Mouse (Mus musculus) urinary bladder, postnatal 14 days (tissue): Measurements from ENCODE around the gene Tjp3.

Experiments
- DNase-seq: peaks from one replicate; pipeline ENCODE4 v3.0.0; 2021; ENCODE audit warnings: low spot score

Gene Tjp3

DNA sequence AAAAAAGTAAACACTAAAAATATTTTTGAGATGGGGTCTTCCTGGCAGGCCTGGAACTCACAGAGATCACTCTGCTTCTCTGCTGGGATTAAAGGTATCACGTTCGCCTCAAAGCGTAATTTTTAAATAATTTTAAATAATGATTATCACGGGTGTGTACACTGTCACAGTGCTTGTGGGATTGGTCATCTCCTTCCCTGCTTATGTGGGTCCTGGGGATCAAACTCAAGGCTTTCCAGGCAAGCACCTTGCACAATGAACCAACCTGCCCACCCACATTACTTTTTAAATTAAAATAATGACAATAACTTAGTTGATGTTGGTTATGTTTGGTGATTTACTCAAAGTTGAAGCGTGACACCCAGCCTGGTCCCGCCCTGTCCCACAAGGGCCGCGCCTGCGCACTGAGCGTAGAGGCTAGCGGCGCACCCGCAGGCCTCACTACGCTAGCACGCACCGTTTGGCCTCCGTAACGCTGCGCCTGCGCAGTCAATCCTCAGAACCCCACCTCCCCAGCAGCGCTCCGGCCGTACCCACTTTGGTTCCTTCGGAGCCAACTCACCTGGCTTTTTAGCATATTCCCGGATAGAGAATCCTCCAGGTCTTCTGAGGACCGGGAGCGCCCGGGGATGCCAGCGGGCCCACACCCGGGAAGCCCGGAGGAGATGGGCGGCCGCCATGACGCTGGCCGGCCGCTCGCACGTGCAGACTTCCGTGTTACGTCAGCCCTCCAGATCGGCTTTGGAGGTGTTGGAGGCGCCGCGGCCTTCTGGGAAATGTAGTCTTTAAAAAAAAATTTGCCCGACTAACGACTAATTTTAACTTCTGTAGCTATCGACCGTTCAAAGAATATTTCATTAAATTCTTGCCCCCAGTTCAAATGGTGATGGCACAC lies 24.9 kb downstream of the Tjp3 start, which contains the start of the genes Mrpl54 and Apba3:
Gene Mrpl54 (minus strand): TSS at position 724 of the 895 bp plus-strand sequence.
Gene Apba3 (plus strand): TSS at position 750 of the 895 bp plus-strand sequence.
- DNase-seq = peak; percentile 97

DNA sequence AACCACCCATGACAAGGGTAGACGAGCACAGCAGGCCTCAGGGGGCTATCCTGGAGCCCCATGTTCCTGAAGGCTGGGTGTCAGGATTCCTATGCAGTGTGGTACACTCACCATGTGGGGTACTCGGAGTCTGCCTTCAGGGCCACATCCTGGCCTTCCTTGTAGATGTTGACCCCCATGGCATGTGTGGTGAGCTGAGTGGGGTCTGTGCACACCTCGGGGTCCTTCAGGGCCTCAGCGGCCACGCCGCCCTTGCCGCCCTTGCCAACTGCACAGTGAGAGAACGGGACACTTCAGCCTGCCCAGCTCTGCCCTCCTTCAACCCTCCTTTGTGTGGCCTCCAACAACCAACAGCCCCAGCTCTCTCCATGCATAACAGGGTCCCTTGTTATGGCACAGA lies 25.8 kb downstream of the Tjp3 start:
- DNase-seq = no peak

DNA sequence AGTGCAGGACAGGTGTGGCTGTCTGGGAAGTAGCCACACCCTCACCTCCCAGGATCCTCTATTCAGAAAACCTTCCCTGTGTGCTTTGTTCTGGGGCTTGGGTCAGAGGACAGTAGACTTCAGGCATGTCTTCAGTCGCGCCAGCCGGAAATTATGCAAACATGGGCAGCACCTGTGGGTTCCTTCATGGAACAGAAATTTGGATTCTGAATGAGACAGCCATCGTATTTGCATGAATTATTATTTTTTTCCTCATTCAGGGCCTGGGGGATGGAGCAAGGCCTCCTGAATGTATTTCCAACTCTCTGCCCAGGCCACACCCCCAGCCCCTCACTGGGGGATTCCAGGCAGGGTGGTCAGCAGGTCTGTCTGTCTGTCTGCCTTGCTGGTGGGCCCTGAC lies 30.4 kb downstream of the Tjp3 start:
- DNase-seq = no peak

DNA sequence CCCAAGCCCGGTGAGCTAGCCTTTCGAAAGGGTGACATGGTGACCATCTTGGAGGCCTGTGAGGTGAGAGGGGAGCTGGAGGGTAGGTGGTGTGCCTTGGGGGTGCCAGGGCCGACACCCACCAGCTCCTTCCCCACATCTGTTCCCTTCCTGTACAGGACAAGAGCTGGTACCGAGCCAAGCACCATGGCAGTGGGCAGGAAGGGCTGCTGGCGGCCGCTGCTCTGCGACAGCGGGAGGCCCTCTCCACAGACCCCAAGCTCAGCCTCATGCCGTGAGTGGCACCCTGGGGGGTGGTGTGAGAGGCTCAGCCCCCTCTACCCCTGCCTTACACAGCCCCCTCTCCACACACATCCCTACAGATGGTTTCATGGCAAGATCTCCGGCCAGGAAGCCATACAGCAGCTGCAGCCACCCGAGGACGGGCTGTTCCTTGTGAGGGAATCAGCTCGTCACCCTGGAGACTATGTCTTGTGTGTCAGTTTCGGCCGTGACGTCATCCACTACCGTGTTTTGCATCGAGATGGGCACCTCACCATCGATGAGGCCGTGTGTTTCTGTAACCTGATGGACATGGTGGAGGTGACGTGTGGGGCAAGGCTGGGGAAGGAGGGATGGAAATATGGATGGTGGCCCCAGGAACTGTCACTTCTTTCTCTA lies 32.0 kb downstream of the Tjp3 start:
- DNase-seq = no peak

DNA sequence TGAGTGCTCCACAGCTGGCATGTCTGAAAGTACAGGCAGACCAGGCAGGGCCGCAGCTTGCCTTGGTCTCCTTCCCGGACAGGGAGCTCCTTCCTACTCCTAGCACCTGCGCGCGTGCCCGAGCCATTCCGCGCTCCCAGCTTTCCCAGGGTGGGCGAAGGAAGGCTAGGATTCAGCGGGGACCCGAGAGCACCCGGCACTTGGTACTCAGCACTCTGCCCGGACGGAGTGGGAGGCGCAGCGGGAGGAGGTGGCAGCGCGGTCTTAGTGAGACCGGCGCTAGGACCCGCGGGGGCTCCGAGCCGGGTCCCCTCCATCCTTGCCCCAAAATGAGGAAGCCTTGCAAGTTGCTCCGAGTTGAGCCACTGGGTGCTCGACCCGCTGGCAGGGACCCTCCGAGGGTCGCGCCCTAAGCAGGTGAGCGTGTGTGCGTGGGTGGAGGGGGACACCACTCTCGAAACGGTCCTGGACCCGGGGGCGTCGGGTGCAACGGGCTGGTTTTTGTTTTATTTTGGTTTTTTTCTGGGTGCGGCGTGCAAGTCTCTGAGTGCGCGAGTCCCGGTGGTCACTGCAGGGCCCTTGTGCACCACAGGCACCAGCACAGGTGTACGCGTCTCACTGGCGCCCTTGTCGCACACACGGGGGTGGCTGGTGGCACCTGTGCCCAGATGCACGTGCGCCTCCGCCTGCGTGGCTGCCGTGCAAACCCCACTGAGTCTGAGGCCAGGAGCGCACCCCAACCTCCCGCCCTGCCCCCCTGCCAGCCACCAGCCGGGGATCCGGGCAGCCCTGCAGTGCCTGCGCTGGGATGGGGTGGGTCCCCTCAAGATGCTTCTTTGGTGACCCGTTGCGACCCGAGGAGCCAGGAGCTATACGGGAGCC lies 34.0 kb downstream of the Tjp3 start:
- no peak for DNase-seq

DNA sequence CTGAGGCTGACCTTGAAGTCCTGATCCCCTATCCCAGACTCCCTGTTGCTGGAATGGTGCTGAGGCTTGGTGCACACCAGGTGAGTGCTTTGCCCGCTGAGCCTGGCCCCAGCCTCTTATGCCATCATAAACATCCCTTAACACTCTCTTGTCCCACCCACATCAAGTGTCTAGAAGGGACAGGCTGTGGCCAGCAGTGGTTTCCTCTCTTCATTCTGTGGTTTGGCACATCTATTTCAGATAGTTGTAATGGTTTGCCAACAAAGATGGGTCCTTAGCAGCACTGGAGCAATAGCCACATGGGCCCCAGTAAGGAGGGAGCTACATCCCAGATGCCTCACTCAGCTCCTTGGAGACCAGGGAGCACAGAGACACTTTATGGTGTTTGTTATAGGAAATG lies 36.5 kb downstream of the Tjp3 start:
- no peak for DNase-seq

DNA sequence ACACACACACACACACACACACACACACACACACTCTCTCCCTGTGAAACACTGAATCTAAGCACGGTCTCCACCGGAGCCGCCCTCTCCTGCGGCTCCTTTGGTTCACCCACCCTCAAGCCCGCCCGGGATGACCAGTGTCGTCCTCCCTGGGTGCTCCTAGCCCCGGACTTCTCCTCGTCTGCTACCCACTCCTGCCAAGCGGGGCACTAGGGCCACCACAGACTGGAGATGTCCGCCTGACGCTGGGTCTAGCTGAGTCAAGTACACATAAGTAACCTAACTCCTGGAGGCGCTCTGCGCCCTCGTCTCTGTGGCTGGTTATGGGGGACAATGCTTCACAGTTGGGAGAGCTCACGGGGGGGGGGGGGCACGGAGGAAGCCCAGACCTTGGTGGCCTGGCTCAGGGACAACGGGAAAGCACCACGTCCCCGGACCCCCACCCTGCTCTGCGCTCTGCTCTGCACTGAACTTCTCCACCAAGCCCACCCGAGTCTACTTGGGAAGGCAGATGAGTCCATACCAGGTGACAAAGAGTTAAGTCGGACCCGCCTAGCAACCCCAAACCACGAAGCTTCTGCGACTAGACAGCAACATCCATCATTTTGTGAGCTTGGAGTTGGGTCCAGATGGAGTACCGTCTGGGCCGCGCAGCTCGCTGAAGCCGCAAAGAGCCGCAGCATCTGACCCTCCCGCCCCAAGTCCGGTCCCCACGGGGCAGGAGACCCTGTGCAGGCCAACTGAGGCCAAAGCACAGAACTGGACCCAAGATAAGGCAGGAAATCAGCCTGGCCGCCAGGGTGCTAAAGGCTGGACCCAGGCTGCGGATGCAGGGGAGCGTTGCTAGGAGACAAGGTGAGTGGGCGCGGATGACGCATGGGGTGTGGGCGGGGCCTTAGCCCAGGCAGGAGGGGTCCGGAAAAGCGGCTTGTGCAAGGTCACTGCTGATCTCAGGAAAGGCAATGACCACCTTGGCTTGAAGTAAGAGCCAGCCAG lies 38.7 kb downstream of the Tjp3 start, which contains the start of gene Matk:
Gene Matk (plus strand): TSS at position 512 of the 996 bp plus-strand sequence.
- DNase-seq = no peak

DNA sequence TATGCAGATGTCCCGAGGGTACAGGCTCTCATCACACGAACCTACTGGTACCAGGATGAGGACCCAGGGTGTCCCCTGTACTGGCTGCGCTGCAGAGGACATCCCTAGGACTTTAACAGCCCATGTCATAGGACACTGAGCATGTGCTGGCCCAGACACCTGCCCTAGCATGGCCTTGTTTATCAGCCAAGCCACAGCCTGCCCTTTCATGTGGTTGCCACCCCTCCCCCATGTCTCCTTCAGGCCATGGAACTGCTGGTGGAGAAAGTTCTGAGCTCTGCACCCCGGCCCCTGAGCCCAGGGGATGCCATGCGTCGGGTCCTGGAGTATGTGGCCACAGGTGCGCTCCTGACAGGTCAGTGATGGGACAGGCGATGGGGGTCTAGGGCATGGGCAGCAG lies 41.9 kb downstream of the Tjp3 start:
- DNase-seq = no peak

DNA sequence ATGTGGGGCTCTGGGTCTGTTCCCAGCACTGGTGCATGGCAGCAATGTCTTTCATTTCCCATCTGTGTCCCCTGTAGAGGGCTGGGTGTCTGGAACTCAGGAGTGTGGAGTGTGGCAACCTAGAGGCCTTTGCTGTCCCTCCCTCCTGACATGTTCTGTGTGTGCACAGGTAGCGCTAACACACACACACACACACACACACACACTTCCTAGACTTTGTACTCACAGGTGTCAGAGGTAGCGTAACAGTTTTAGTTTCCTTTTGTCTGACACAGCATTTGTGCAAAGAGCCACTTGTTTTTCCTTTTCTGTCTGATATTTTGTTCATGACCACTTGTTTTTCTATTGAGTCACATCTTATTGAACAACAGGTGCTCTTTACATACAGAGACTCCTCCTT lies 43.6 kb downstream of the Tjp3 start:
- DNase-seq = no peak

DNA sequence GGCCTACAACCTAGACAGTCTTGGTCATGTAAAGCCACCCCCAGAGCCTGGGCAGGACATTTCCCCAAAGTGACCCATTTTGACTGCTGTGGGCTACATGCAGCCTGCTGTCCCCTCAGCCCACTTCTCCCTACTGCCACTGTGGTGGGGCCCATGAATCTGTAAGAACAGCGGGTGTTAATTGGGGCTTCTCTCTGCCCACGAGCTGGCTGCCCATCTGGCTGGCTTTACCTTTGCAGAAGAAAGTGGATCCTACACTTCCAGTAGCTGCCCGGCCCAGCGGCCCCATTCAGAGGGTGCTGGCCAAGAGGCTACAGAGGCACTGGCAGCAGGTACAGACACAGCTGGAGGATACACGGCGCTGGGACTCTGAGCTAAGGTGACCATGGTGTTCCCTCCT lies 46.2 kb downstream of the Tjp3 start:
- DNase-seq = no peak

DNA sequence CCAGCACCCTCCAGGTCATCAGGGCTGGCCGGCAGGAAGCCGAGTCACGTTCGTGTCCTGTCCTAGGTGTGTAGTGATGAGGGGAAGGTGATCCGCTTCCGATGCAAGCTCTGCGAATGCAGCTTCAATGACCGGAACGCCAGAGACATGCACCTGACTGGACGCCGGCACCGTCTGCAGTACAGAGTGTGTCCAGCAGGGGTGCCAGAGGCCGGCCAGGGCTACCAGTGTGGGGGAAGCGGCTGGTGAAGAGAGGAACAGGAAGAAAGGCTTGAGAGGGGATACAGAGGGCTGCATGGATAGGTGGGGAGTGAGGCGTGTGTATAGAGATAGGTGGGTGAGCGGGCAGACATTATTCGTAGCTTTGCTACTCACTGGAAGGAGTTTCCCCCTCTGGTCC lies 46.8 kb downstream of the Tjp3 start:
- peak; percentile 82 for DNase-seq

DNA sequence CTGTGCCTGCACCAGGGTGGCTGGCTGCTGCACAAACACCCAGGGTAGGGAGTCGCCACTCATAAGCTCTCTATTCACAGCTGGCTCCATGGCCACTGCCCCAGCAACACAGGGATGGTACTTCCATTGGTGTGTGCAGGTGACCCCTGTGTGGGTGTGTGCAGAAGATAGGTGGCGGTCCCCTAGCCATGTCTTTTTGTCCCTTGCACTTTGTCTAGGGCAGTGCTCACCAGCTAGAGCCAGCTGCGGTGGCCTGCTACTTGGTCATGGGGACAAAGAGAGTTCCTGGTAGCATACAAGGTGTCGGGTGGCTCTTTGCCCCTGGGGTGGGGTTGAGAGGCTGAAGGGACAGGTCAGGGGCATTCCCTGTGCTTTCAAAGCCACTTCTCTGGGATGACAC lies 47.2 kb downstream of the Tjp3 start:
- no peak for DNase-seq

DNA sequence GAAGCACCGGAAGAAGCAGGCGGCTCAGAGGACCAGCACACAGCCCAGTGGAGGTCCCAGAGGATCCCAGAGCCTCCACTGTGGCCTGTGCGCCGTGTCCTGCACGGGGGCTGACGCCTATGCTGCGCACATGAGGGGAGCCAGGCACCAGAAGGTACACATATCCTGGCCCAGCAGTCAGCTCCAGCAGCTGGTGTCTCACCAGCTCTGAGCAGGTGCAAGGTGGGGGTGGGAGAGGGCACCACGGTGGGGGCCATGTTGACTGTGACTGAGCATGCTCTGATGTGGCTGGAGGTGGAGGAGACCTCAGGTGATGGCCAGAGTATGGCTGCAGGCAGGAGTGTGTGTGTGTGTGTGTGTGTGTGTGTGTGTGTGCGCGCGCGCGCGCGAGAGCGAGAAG lies 49.4 kb downstream of the Tjp3 start:
- DNase-seq = no peak

DNA sequence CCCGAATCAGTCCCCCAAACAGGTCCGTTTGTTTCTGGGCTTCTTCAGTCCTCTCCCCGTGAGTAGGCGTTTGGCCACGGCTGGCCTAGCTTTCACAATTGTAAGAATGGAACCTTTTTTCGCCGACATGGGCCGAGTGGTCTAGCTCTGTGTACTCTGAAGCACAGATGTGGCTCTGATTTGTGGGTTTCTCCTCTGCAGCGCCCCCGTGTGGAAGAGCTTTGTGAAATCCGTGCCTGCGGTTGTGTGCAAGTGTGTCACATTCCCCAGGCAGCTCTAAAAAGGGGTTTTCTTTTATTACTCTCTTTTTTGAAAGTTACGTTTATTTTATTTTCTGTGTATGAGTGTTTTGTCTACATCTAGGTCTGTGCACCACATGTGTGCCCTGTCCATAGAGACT lies 50.5 kb downstream of the Tjp3 start:
- DNase-seq = peak; percentile 40

DNA sequence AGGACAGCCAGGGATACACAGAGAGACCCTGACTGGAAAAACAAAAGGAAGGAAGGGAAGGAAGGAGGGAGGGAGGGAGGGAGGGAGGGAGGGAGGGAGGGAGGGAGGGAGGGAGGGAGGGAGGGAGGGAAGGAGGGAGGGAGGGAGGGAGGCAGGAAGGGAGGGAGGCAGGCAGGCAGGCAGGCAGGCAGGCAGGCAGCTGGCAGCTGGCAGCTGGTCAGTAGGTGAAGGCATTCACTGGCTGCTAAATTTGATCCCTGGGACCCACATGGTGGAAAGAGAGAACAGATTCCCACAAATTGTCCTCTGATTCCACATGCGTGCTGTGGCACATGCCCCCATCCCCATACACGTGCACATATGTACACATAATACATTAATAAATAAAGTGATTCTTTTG lies 52.8 kb downstream of the Tjp3 start:
- no peak for DNase-seq

DNA sequence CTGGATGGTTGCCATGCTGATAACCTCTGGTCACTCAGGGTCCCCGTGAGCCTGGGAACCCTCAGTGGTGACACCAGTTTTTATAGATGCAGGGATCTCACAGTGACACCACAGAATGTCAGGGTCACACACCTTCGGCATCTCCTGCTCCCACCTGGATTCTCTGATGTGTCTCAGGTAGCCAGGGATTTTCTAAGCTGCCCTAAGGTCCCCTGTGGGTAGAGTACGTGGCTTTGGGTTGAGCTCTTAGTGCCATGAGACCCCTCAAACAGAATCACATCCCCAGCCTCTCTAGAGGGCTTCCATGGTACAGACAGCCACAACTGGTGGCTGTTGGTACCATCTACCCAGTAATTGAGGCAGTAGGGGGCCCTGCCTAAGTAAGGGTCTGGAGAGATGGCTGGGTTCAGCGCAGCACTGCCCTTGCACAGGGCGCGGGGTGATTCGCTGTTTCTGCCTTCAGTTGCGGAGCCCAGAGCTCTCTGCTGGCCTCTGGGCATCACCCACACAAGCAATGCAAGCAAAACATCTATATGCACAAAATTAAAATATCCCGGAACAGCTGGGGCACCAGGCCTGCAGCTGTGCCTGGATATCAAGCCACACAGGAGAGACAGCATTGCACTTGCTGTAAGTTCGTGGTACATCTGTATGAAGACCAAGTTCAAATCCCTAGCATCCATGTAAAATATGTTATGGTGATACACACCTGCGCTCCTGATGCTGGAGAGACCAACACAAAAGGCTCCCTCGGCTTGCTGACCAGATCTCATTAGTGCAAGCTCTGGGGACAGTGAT lies 54.7 kb downstream of the Tjp3 start:
- no peak for DNase-seq

DNA sequence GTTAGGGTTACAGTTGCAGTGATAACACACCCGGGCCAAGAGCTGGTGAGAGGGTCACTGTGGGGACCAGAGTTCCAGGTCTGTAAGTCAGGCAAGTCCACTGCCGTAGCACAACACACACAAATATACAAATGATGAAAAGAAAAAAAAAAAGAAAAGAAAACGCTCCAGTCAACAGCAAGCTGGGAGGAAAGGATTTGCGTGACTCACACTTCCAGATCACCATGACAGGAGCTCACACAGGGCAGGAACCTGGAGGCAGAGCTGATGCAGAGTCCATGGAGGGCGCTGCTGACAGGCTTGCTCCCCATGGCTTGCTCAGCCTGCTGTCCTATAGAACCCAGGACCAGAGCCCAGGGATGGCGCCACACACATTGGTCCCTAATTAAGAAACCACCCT lies 57.2 kb downstream of the Tjp3 start:
- DNase-seq = no peak

DNA sequence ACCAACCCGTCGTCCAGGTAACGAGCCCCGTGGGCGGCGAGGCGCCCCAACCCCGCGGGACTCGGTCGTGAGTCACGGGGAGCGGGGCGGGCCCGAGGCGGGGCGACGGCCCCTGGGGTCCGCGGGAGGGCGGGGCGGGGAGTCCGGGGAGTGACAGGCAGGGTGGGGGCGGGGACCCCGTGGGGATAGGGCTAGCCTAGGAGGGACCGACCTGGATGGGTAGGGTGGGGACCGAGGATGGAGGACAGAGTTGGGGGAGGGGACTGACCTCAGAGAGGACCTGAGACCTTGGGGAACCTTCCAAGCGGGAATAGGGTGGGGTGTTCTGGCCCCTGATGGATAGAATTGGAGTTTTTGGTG lies 58.2 kb downstream of the Tjp3 start:
- no peak for DNase-seq

DNA sequence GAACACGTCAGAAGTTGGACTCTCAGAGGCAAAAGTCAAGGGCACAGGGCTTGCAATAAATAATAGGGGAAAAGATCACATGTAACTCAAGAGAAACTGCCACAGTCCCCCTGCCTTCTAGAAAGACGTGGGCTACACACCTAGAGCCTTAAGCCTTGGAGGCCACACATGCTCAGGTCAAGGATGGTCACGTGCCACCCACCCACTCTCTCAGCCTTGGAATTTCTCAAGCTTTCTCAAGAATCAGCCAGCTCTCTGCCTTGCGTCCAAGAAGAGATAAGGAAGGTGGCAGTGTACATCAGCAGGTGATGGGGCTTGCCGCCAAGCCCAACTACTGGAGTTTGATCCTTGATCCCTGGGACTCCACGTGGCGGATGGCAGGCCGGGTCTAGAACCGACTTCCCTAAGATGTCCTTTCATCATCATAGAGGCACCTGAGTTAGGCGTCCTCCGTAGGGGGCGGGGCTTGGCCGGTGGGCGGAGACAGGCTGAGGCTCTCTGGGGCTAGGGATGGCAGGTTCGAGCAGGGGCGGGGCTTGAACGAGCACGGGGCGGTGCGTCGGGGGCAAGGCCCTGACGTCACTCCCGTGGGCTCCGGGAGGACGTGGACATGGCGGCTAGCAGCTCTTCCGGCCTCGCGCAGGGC lies 58.7 kb downstream of the Tjp3 start, which contains the start of gene Zfr2:
Gene Zfr2 (plus strand): TSS at position 576 of the 646 bp plus-strand sequence.
- peak; percentile 97 for DNase-seq

DNA sequence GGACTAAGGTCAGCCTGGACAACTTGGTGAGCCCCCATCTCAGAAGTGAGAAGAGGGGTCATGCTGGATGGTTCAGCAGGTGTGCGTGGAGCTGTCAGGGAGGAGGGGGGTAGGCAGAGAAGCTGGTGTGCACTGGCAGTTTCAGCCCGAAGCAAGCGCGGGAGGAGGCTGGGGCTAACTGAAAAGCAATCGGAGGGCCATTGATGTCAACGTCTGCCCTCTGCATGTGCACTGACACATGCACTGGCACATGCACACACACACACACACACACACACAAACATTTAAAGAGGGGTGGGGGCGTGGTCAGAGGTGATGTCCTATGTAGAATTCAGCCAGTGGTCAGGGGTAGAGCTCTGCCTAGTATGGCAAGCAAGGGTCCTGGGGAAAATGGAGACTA lies 59.9 kb downstream of the Tjp3 start:
- no peak for DNase-seq
